Mouse (Mus musculus) liver, postnatal 0 days (tissue): ENCODE data around the gene Rnf135.

ENCODE experiments used
- CTCF ChIP-seq: sonication (generic); IDR thresholded peaks from 2 replicates; pipeline ENCODE4 v1.5.1; 2016; ENCODE audit warnings: antibody characterized with exemption, low read depth
- EP300 ChIP-seq: IDR thresholded peaks from 2 replicates; pipeline ENCODE4 v1.6.1; 2016; ENCODE audit warnings: antibody characterized with exemption, low read depth, mild to moderate bottlenecking

DNA sequence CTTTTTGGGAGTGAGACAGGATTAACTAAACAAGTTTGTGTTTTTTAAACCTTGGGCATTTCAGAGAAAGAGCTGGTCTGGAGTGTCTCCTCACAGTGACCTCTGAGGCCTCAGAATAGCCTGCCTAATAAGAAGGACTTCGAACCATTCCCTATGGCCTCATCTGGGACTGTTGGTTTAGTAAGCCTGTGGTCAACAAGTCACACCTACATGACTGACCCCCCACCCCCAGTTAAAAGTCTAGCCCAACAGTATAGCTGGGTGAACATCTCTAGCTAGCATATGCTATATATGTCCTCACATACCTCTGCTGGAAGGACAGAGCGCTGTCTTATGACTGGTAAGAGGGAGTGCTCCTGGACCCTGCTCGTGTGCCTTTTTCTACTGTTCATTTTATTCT lies 15.7 kb downstream of the Rnf135 start:
- no peak for TF ChIP-seq EP300
- TF ChIP-seq CTCF, result no peak
